Mouse (Mus musculus): ENCODE data around the gene Setd1a.

- TF ChIP-seq CTCF (conservative IDR thresholded peaks at IDR 0.05; ENCODE audit: low read length) (no peak), POU5F1 (IDR thresholded peaks at IDR 0.05; ENCODE audit: borderline replicate concordance, low read length) (no peak), NANOG (IDR thresholded peaks at IDR 0.05; ENCODE audit: borderline replicate concordance, low read length) (no peak)
Measured at GRCm38 (mm10) chr7:127817053-127817452, 40.6 kb downstream of the Setd1a start.
